Mouse (Mus musculus): ENCODE results near the gene Rbms3. TPM values are rescaled to one million over a fixed set of nuclear protein-coding genes. Genes with fewer than 3 reads are reported as not detected.

The Rbms3 gene
- total RNA-seq, 1 experiment = 2.2 TPM

DNA sequence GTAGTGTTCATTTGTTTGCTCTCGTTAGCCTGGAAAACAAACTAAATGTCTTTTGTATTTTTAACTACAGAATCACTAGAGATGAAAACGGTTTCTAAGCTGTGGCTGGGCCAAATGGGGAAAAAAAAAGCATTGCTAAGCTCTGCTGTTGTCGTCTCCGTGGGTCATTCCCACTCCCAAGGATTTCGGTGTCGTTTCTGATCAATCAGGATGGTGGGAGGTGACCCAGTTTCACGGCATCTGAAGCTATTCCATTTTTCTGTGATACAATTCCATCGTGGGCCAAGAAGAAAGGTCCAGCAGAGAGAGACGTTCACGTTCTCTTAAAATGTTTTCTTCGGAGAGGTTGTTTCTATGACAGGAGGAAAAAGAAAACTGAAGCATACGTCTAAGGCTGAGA, 354.9 kb downstream of the Rbms3 start:
- no peak for TF ChIP-seq ZNF384 (IDR thresholded peaks at IDR 0.05; ENCODE audit: low read depth, low read length)
- no peak for TF ChIP-seq MAFK (IDR thresholded peaks at IDR 0.05; ENCODE audit: insufficient read depth, low read depth, low read length)
- TF ChIP-seq HCFC1 (IDR thresholded peaks at IDR 0.05; ENCODE audit: borderline replicate concordance, insufficient read depth, low read length) = no peak
- TF ChIP-seq CHD2 (IDR thresholded peaks at IDR 0.05; ENCODE audit: low read depth, low read length) = no peak
- TF ChIP-seq ZC3H11A (IDR thresholded peaks at IDR 0.05; ENCODE audit: borderline replicate concordance, low read depth, low read length) = no peak
- no peaks in the 10 kb centered on the region for H3K36me3 ChIP-seq (ENCODE audit: control insufficient read depth, insufficient read depth, low read length, poor library complexity, severe bottlenecking)
- no peaks in the 10 kb centered on the region for H3K4me1 ChIP-seq (ENCODE audit: control insufficient read depth in 2 of 2, insufficient read depth in 2 of 2, low read length in 2 of 2, poor library complexity in 1 of 2)
- in situ Hi-C loops (cut with MboI; ENCODE audit: low sequenced_read_pairs in 2 of 2, unreplicated experiment in 2 of 2) = no loop called here
- no peak overlapping the region for H3K27ac ChIP-seq (ENCODE audit: insufficient read depth, low read depth, low read length, poor library complexity, severe bottlenecking)
- H3K9ac ChIP-seq (ENCODE audit: insufficient read depth, low read depth, low read length, poor library complexity, severe bottlenecking) = no peak overlapping the region
- DNase-seq (ENCODE audit: low read depth, low spot score) = no peak
- H3K9me3 ChIP-seq (ENCODE audit: control insufficient read depth, insufficient read depth, low read depth, low read length) = no peaks in the 10 kb centered on the region
- no peak overlapping the region for H3K4me3 ChIP-seq (ENCODE audit: insufficient read depth in 1 of 2, low read depth in 1 of 2, low read length in 2 of 2, poor library complexity in 1 of 2, severe bottlenecking in 1 of 2)

DNA sequence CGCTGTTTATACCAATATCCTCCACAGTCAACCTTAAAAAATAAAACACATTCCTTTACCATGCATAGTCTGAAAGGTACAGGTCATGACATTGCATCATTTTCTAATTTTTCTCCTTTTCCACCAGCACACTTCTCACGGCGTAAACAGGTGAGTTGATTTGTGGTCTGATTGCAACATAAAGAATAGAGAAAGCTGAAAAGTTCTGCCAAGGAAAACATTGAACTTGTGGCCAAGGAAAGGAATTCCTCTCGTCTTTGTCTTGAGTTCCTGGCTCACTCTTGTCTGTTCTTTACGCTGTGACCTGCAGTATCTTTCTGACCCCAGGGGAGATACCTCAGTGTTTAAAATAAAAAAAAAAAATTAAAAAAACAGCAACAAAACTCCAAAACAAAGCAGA, 370.1 kb downstream of the Rbms3 start:
- Histone ChIP-seq H3K9ac (ENCODE audit: insufficient read depth, low read depth, low read length, poor library complexity, severe bottlenecking) (no peak overlapping the region), H3K27ac (ENCODE audit: insufficient read depth, low read depth, low read length, poor library complexity, severe bottlenecking) (no peak overlapping the region), H3K4me1 (ENCODE audit: control insufficient read depth in 2 of 2, insufficient read depth in 2 of 2, low read length in 2 of 2, poor library complexity in 1 of 2) (no peaks in the 10 kb centered on the region), H3K4me3 (ENCODE audit: insufficient read depth in 1 of 2, low read depth in 1 of 2, low read length in 2 of 2, poor library complexity in 1 of 2, severe bottlenecking in 1 of 2) (no peak overlapping the region), H3K36me3 (ENCODE audit: control insufficient read depth, insufficient read depth, low read length, poor library complexity, severe bottlenecking) (no peaks in the 10 kb centered on the region), H3K9me3 (ENCODE audit: control insufficient read depth, insufficient read depth, low read depth, low read length) (no peaks in the 10 kb centered on the region)
- no peak for TF ChIP-seq ZNF384 (IDR thresholded peaks at IDR 0.05; ENCODE audit: low read depth, low read length)
- no peak for TF ChIP-seq ZC3H11A (IDR thresholded peaks at IDR 0.05; ENCODE audit: borderline replicate concordance, low read depth, low read length)
- TF ChIP-seq CHD2 (IDR thresholded peaks at IDR 0.05; ENCODE audit: low read depth, low read length) = no peak
- TF ChIP-seq HCFC1 (IDR thresholded peaks at IDR 0.05; ENCODE audit: borderline replicate concordance, insufficient read depth, low read length) = no peak
- TF ChIP-seq MAFK (IDR thresholded peaks at IDR 0.05; ENCODE audit: insufficient read depth, low read depth, low read length) = no peak
- in situ Hi-C loops (cut with MboI; ENCODE audit: low sequenced_read_pairs in 2 of 2, unreplicated experiment in 2 of 2) = no loop called here
- DNase-seq (ENCODE audit: low read depth, low spot score) = no peak

DNA sequence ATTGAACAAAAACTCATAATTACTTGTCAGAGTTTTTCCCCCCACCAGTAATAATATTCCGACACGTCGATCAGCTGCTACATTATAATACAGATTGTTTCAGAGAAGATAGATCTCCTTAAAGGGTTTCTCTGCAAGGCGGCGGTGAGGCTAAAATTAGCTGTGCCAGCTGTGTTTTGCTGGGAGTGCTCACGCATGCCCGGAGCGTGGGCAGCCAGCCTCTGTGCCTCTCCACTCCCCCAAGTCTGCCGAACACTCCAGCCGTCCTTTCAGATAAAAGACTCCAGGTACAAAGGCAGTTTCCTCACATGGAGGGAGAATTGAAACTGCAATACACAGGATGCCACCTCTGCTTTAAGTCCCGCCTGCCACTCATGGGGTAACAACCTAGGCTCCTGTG, 376.4 kb downstream of the Rbms3 start:
- Histone ChIP-seq H3K4me1 (ENCODE audit: control insufficient read depth in 2 of 2, insufficient read depth in 2 of 2, low read length in 2 of 2, poor library complexity in 1 of 2) (0 out of 4 replicates have a peak, but pooled peaks cover 0 to 2% of the 10 kb centered on the region in 2 experiments), H3K9ac (ENCODE audit: insufficient read depth, low read depth, low read length, poor library complexity, severe bottlenecking) (no peak overlapping the region)

DNA sequence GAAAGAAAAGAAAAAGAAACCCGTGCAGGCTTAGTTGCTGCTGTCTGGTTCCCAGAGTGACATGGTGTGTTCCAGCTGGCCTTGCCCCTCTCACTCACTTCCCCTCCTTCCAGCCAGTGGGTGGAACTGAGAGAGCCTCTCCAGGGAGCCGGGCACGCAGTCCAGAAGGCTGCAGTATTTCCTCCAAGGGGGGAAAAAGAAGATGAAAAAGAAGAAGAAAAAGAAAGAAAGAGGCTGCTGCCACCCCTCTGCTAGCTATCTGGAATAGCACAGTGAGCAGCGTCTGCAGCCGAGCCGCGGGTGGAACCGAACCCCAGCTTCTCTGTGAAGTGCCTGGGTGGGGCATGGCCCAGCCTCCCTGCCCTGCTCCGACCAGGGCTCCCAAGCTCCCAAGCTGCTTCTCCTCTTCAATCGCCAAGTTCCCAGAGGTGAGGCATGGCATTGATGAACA, 377.3 kb downstream of the Rbms3 start:
- Histone ChIP-seq H3K4me1 (ENCODE audit: control insufficient read depth in 2 of 2, insufficient read depth in 2 of 2, low read length in 2 of 2, poor library complexity in 1 of 2) (0 out of 4 replicates have a peak, but pooled peaks cover 0 to 2% of the 10 kb centered on the region in 2 experiments), H3K9ac (ENCODE audit: insufficient read depth, low read depth, low read length, poor library complexity, severe bottlenecking) (no peak overlapping the region), H3K36me3 (ENCODE audit: control insufficient read depth, insufficient read depth, low read length, poor library complexity, severe bottlenecking) (no peaks in the 10 kb centered on the region), H3K4me3 (ENCODE audit: insufficient read depth in 1 of 2, low read depth in 1 of 2, low read length in 2 of 2, poor library complexity in 1 of 2, severe bottlenecking in 1 of 2) (no peak overlapping the region), H3K9me3 (ENCODE audit: control insufficient read depth, insufficient read depth, low read depth, low read length) (no peaks in the 10 kb centered on the region), H3K27ac (ENCODE audit: insufficient read depth, low read depth, low read length, poor library complexity, severe bottlenecking) (no peak overlapping the region)
- in situ Hi-C loops (cut with MboI; ENCODE audit: low sequenced_read_pairs in 2 of 2, unreplicated experiment in 2 of 2) = no loop called here
- DNase-seq (ENCODE audit: low read depth, low spot score) = no peak
- TF ChIP-seq MAFK (IDR thresholded peaks at IDR 0.05; ENCODE audit: insufficient read depth, low read depth, low read length) = no peak
- no peak for TF ChIP-seq HCFC1 (IDR thresholded peaks at IDR 0.05; ENCODE audit: borderline replicate concordance, insufficient read depth, low read length)
- TF ChIP-seq CHD2 (IDR thresholded peaks at IDR 0.05; ENCODE audit: low read depth, low read length) = no peak
- no peak for TF ChIP-seq ZC3H11A (IDR thresholded peaks at IDR 0.05; ENCODE audit: borderline replicate concordance, low read depth, low read length)
- TF ChIP-seq ZNF384 (IDR thresholded peaks at IDR 0.05; ENCODE audit: low read depth, low read length) = no peak

More for the DNA sequence above, 376.4 kb downstream of the Rbms3 start:
- Histone ChIP-seq H3K4me3 (ENCODE audit: insufficient read depth in 1 of 2, low read depth in 1 of 2, low read length in 2 of 2, poor library complexity in 1 of 2, severe bottlenecking in 1 of 2) (no peak overlapping the region), H3K9me3 (ENCODE audit: control insufficient read depth, insufficient read depth, low read depth, low read length) (no peaks in the 10 kb centered on the region), H3K36me3 (ENCODE audit: control insufficient read depth, insufficient read depth, low read length, poor library complexity, severe bottlenecking) (no peaks in the 10 kb centered on the region), H3K27ac (ENCODE audit: insufficient read depth, low read depth, low read length, poor library complexity, severe bottlenecking) (no peak overlapping the region)
- TF ChIP-seq MAFK (IDR thresholded peaks at IDR 0.05; ENCODE audit: insufficient read depth, low read depth, low read length) = no peak
- TF ChIP-seq HCFC1 (IDR thresholded peaks at IDR 0.05; ENCODE audit: borderline replicate concordance, insufficient read depth, low read length) = no peak
- TF ChIP-seq ZNF384 (IDR thresholded peaks at IDR 0.05; ENCODE audit: low read depth, low read length) = no peak
- TF ChIP-seq CHD2 (IDR thresholded peaks at IDR 0.05; ENCODE audit: low read depth, low read length) = no peak
- no peak for TF ChIP-seq ZC3H11A (IDR thresholded peaks at IDR 0.05; ENCODE audit: borderline replicate concordance, low read depth, low read length)
- DNase-seq (ENCODE audit: low read depth, low spot score) = no peak
- in situ Hi-C loops (cut with MboI; ENCODE audit: low sequenced_read_pairs in 2 of 2, unreplicated experiment in 2 of 2) = no loop called here

Measured in ES-E14 (cell line).